Mouse (Mus musculus): ENCODE data around the gene BC025446. TPM values are rescaled to one million over a fixed set of nuclear protein-coding genes. Genes with fewer than 3 reads are reported as not detected.

The BC025446 gene
- polyA plus RNA-seq, 1 experiment from 2014 or later: not detected

GRCm38 (mm10) chr15:75242756-75243640, 26.8 kb downstream of the BC025446 start:
- ATAC-seq (ENCODE audit: insufficient read depth, low FRiP score, low TSS enrichment): no peak
- no peaks in the 10 kb centered on the region for H3K9me3 ChIP-seq (ENCODE audit: control insufficient read depth, low read length)

GRCm38 (mm10) chr15:75254671-75255070, 38.5 kb downstream of the BC025446 start:
- DNase-seq (ENCODE audit: low spot score) (no peak), ATAC-seq (ENCODE audit: insufficient read depth, low FRiP score, low TSS enrichment) (no peak)
- no peak overlapping the region for H3K4me3 ChIP-seq (ENCODE audit: low read depth, low read length)
- H3K9ac ChIP-seq (ENCODE audit: low read length): no peak overlapping the region
- no peaks in the 10 kb centered on the region for H3K27me3 ChIP-seq (ENCODE audit: control insufficient read depth, insufficient read depth, low read length)
- H3K27ac ChIP-seq (ENCODE audit: low read depth, low read length): no peak overlapping the region
- no peaks in the 10 kb centered on the region for H3K9me3 ChIP-seq (ENCODE audit: control insufficient read depth, low read length)
- no peaks in the 10 kb centered on the region for H3K4me1 ChIP-seq (ENCODE audit: control insufficient read depth, insufficient read depth, low read length)
- no peak overlapping the region for H3K4me2 ChIP-seq (ENCODE audit: low read depth)
- H3K36me3 ChIP-seq (ENCODE audit: control insufficient read depth, insufficient read depth, low read length): no peaks in the 10 kb centered on the region
- WGBS: 83% methylated on average over 3 of the region's 3 CpGs

More at GRCm38 (mm10) chr15:75242756-75243640, 26.8 kb downstream of the BC025446 start:
- Histone ChIP-seq H3K27me3 (ENCODE audit: control insufficient read depth, insufficient read depth, low read length) (no peaks in the 10 kb centered on the region), H3K4me2 (ENCODE audit: low read depth) (no peak overlapping the region), H3K4me3 (ENCODE audit: low read depth, low read length) (no peak overlapping the region), H3K27ac (ENCODE audit: low read depth, low read length) (no peak overlapping the region), H3K9ac (ENCODE audit: low read length) (no peak overlapping the region), H3K36me3 (ENCODE audit: control insufficient read depth, insufficient read depth, low read length) (no peaks in the 10 kb centered on the region), H3K4me1 (ENCODE audit: control insufficient read depth, insufficient read depth, low read length) (no peaks in the 10 kb centered on the region)
- no peak for DNase-seq (ENCODE audit: low spot score)
- 75% methylated on average over 3 of the region's 3 CpGs for WGBS

- H3K9ac ChIP-seq (ENCODE audit: low read length): no peak overlapping the region
- no peaks in the 10 kb centered on the region for H3K27me3 ChIP-seq (ENCODE audit: control insufficient read depth, insufficient read depth, low read length)
- no peak overlapping the region for H3K27ac ChIP-seq (ENCODE audit: low read depth, low read length)
- no peaks in the 10 kb centered on the region for H3K4me1 ChIP-seq (ENCODE audit: control insufficient read depth, insufficient read depth, low read length)
- ATAC-seq (ENCODE audit: insufficient read depth, low FRiP score, low TSS enrichment) (no peak), DNase-seq (ENCODE audit: low spot score) (no peak)
- no peak overlapping the region for H3K4me2 ChIP-seq (ENCODE audit: low read depth)
- no peak overlapping the region for H3K4me3 ChIP-seq (ENCODE audit: low read depth, low read length)
- no peaks in the 10 kb centered on the region for H3K9me3 ChIP-seq (ENCODE audit: control insufficient read depth, low read length)
- H3K36me3 ChIP-seq (ENCODE audit: control insufficient read depth, insufficient read depth, low read length): no peaks in the 10 kb centered on the region
Measured at GRCm38 (mm10) chr15:75265863-75266262, 49.7 kb downstream of the BC025446 start.

GRCm38 (mm10) chr15:75266626-75267025, 50.5 kb downstream of the BC025446 start:
- no peak overlapping the region for H3K4me2 ChIP-seq (ENCODE audit: low read depth)
- H3K36me3 ChIP-seq (ENCODE audit: control insufficient read depth, insufficient read depth, low read length): no peaks in the 10 kb centered on the region
- H3K27ac ChIP-seq (ENCODE audit: low read depth, low read length): no peak overlapping the region
- H3K4me1 ChIP-seq (ENCODE audit: control insufficient read depth, insufficient read depth, low read length): no peaks in the 10 kb centered on the region
- no peaks in the 10 kb centered on the region for H3K27me3 ChIP-seq (ENCODE audit: control insufficient read depth, insufficient read depth, low read length)
- no peak overlapping the region for H3K9ac ChIP-seq (ENCODE audit: low read length)
- H3K9me3 ChIP-seq (ENCODE audit: control insufficient read depth, low read length): no peaks in the 10 kb centered on the region
- 76% methylated on average over 1 of the region's 1 CpGs for WGBS
- ATAC-seq (ENCODE audit: insufficient read depth, low FRiP score, low TSS enrichment) (no peak), DNase-seq (ENCODE audit: low spot score) (no peak)
- H3K4me3 ChIP-seq (ENCODE audit: low read depth, low read length): no peak overlapping the region

GRCm38 (mm10) chr15:75268121-75268520, 51.9 kb downstream of the BC025446 start, which contains the start of gene Ly6f:
Gene Ly6f, plus strand, starts transcription at chr15:75268421.
- Histone ChIP-seq H3K27me3 (ENCODE audit: control insufficient read depth, insufficient read depth, low read length) (no peaks in the 10 kb centered on the region), H3K4me2 (ENCODE audit: low read depth) (no peak within 1 kb of the TSS), H3K36me3 (ENCODE audit: control insufficient read depth, insufficient read depth, low read length) (no peaks in the 10 kb centered on the region), H3K4me1 (ENCODE audit: control insufficient read depth, insufficient read depth, low read length) (no peaks in the 10 kb centered on the region), H3K9me3 (ENCODE audit: control insufficient read depth, low read length) (no peaks in the 10 kb centered on the region), H3K4me3 (ENCODE audit: low read depth, low read length) (no peak within 1 kb of the TSS), H3K27ac (ENCODE audit: low read depth, low read length) (no peak within 1 kb of the TSS), H3K9ac (ENCODE audit: low read length) (no peak within 1 kb of the TSS)
- no peak for DNase-seq (ENCODE audit: low spot score)
- no peak for ATAC-seq (ENCODE audit: insufficient read depth, low FRiP score, low TSS enrichment)

- no peak for ATAC-seq (ENCODE audit: insufficient read depth, low FRiP score, low TSS enrichment)
- no peak overlapping the region for H3K9ac ChIP-seq (ENCODE audit: low read length)
- no peak for DNase-seq (ENCODE audit: low spot score)
- H3K4me2 ChIP-seq (ENCODE audit: low read depth): no peak overlapping the region
- no peaks in the 10 kb centered on the region for H3K9me3 ChIP-seq (ENCODE audit: control insufficient read depth, low read length)
- 83% methylated on average over 5 of the region's 5 CpGs for WGBS
- no peak overlapping the region for H3K4me3 ChIP-seq (ENCODE audit: low read depth, low read length)
- no peaks in the 10 kb centered on the region for H3K27me3 ChIP-seq (ENCODE audit: control insufficient read depth, insufficient read depth, low read length)
- H3K27ac ChIP-seq (ENCODE audit: low read depth, low read length): no peak overlapping the region
- H3K36me3 ChIP-seq (ENCODE audit: control insufficient read depth, insufficient read depth, low read length): no peaks in the 10 kb centered on the region
- no peaks in the 10 kb centered on the region for H3K4me1 ChIP-seq (ENCODE audit: control insufficient read depth, insufficient read depth, low read length)
Measured at GRCm38 (mm10) chr15:75268916-75269829, 53.0 kb downstream of the BC025446 start.

GRCm38 (mm10) chr15:75270169-75270568, 54.0 kb downstream of the BC025446 start:
- H3K4me3 ChIP-seq (ENCODE audit: low read depth, low read length): no peak overlapping the region
- DNase-seq (ENCODE audit: low spot score): no peak
- ATAC-seq (ENCODE audit: insufficient read depth, low FRiP score, low TSS enrichment): no peak

GRCm38 (mm10) chr15:75270691-75271362, 54.7 kb downstream of the BC025446 start:
- Histone ChIP-seq H3K9ac (ENCODE audit: low read length) (no peak overlapping the region), H3K4me1 (ENCODE audit: control insufficient read depth, insufficient read depth, low read length) (no peaks in the 10 kb centered on the region), H3K9me3 (ENCODE audit: control insufficient read depth, low read length) (no peaks in the 10 kb centered on the region), H3K4me2 (ENCODE audit: low read depth) (no peak overlapping the region), H3K27ac (ENCODE audit: low read depth, low read length) (no peak overlapping the region), H3K36me3 (ENCODE audit: control insufficient read depth, insufficient read depth, low read length) (no peaks in the 10 kb centered on the region), H3K4me3 (ENCODE audit: low read depth, low read length) (no peak overlapping the region), H3K27me3 (ENCODE audit: control insufficient read depth, insufficient read depth, low read length) (no peaks in the 10 kb centered on the region)
- WGBS: 84% methylated on average over 3 of the region's 3 CpGs
- no peak for ATAC-seq (ENCODE audit: insufficient read depth, low FRiP score, low TSS enrichment)
- no peak for DNase-seq (ENCODE audit: low spot score)

More at GRCm38 (mm10) chr15:75270169-75270568, 54.0 kb downstream of the BC025446 start:
- no peaks in the 10 kb centered on the region for H3K9me3 ChIP-seq (ENCODE audit: control insufficient read depth, low read length)
- no peak overlapping the region for H3K4me2 ChIP-seq (ENCODE audit: low read depth)
- H3K27ac ChIP-seq (ENCODE audit: low read depth, low read length): no peak overlapping the region
- H3K9ac ChIP-seq (ENCODE audit: low read length): no peak overlapping the region
- no peaks in the 10 kb centered on the region for H3K36me3 ChIP-seq (ENCODE audit: control insufficient read depth, insufficient read depth, low read length)
- no peaks in the 10 kb centered on the region for H3K27me3 ChIP-seq (ENCODE audit: control insufficient read depth, insufficient read depth, low read length)
- H3K4me1 ChIP-seq (ENCODE audit: control insufficient read depth, insufficient read depth, low read length): no peaks in the 10 kb centered on the region

All from neural tube, embryonic 11.5 days (tissue).